Mouse (Mus musculus): ENCODE results near the gene Tcf19.
A peak's percentile ranks its signal among the peaks of the same experiment; 100 is the strongest.
"Not testable (repeated sequence)": the region's sequence is repeated elsewhere in the genome, so short reads cannot be mapped to it uniquely, and the experiment has no call there.

The Tcf19 gene

GRCm38 (mm10) chr17:35532360-35532759 lies 15.7 kb upstream of the Tcf19 start:
- DNase-seq = no peak

- no peak for DNase-seq
Measured at GRCm38 (mm10) chr17:35526644-35527043, 10.0 kb upstream of the Tcf19 start.

GRCm38 (mm10) chr17:35524354-35524753 lies 7.7 kb upstream of the Tcf19 start:
- no peak for DNase-seq

- DNase-seq = no peak
Measured at GRCm38 (mm10) chr17:35517526-35517925, 902 bp upstream of the Tcf19 start.

- peak; percentile 26 for DNase-seq
Measured at GRCm38 (mm10) chr17:35515911-35516640, 548 bp downstream of the Tcf19 start.

GRCm38 (mm10) chr17:35514756-35515155 lies 1.9 kb downstream of the Tcf19 start:
- no peak for DNase-seq

- peak; percentile 88 for DNase-seq
Measured at GRCm38 (mm10) chr17:35513886-35514285, 2.7 kb downstream of the Tcf19 start.

GRCm38 (mm10) chr17:35512916-35513626 lies 3.6 kb downstream of the Tcf19 start:
- DNase-seq = no peak

GRCm38 (mm10) chr17:35509284-35509683 lies 7.3 kb downstream of the Tcf19 start:
- DNase-seq = peak; percentile 58

- DNase-seq = not testable (repeated sequence)
Measured at GRCm38 (mm10) chr17:35508279-35508678, 8.3 kb downstream of the Tcf19 start.

- DNase-seq = no peak
Measured at GRCm38 (mm10) chr17:35507556-35508260, 8.9 kb downstream of the Tcf19 start.

- DNase-seq = no peak
Measured at GRCm38 (mm10) chr17:35506881-35507280, 9.7 kb downstream of the Tcf19 start.

GRCm38 (mm10) chr17:35505776-35506175 lies 10.8 kb downstream of the Tcf19 start, which contains the start of gene Pou5f1:
TSS of gene Pou5f1 (plus strand) at chr17:35506018.
- DNase-seq = no peak

GRCm38 (mm10) chr17:35504628-35505481 lies 11.8 kb downstream of the Tcf19 start:
- no peak for DNase-seq

GRCm38 (mm10) chr17:35503849-35504248 lies 12.8 kb downstream of the Tcf19 start:
- no peak for DNase-seq

GRCm38 (mm10) chr17:35502762-35503161 lies 13.9 kb downstream of the Tcf19 start:
- DNase-seq = no peak

- DNase-seq = no peak
Measured at GRCm38 (mm10) chr17:35502226-35502625, 14.4 kb downstream of the Tcf19 start.

- no peak for DNase-seq
Measured at GRCm38 (mm10) chr17:35497124-35497523, 19.5 kb downstream of the Tcf19 start.

- DNase-seq = no peak
Measured at GRCm38 (mm10) chr17:35490320-35490719, 26.3 kb downstream of the Tcf19 start.

GRCm38 (mm10) chr17:35488041-35488440 lies 28.6 kb downstream of the Tcf19 start:
- DNase-seq = no peak

- no peak for DNase-seq
Measured at GRCm38 (mm10) chr17:35486726-35487125, 29.9 kb downstream of the Tcf19 start.

GRCm38 (mm10) chr17:35485702-35486101 lies 30.9 kb downstream of the Tcf19 start:
- DNase-seq = no peak

GRCm38 (mm10) chr17:35484066-35484465 lies 32.6 kb downstream of the Tcf19 start:
- DNase-seq = peak; percentile 76
